Mouse (Mus musculus): Measurements from ENCODE around the gene Reg3d. TPM values are rescaled to one million over a fixed set of nuclear protein-coding genes. Genes with fewer than 3 reads are reported as not detected.

Reg3d gene
- total and polyA plus RNA-seq, 3 experiments: not detected

- ATAC-seq (ENCODE audit: extremely low read depth, insufficient number of reproducible peaks, low FRiP score, poor library complexity, severe bottlenecking) (no peak), DNase-seq (ENCODE audit: low spot score) (no peak)
- Histone ChIP-seq H3K4me3 (ENCODE audit: low read depth, low read length) (no peak overlapping the region), H3K9me3 (replicated peaks) (no peaks in the 10 kb centered on the region), H3K4me1 (ENCODE audit: insufficient read depth, low read depth, low read length) (no peaks in the 10 kb centered on the region), H3K27me3 (ENCODE audit: insufficient read depth, low read length) (no peaks in the 10 kb centered on the region), H3K36me3 (replicated peaks) (no peaks in the 10 kb centered on the region)
- TF ChIP-seq TAL1 (conservative IDR thresholded peaks at IDR 0.05; ENCODE audit: low read depth, low read length): no peak
These were observed 16.6 kb downstream of the Reg3d start for GRCm38 (mm10) chr6:78361971-78362563.

GRCm38 (mm10) chr6:78341689-78342088 is 37.0 kb downstream of the Reg3d start:
- H3K36me3 ChIP-seq (replicated peaks): no peaks in the 10 kb centered on the region

GRCm38 (mm10) chr6:78340296-78340695 is 38.4 kb downstream of the Reg3d start:
- Histone ChIP-seq H3K36me3 (replicated peaks) (no peaks in the 10 kb centered on the region), H3K4me3 (ENCODE audit: low read depth, low read length) (no peak overlapping the region), H3K9me3 (replicated peaks) (no peaks in the 10 kb centered on the region), H3K27me3 (ENCODE audit: insufficient read depth, low read length) (no peaks in the 10 kb centered on the region), H3K4me1 (ENCODE audit: insufficient read depth, low read depth, low read length) (no peaks in the 10 kb centered on the region)
- TF ChIP-seq POLR2AphosphoS5 (IDR thresholded peaks at IDR 0.05; ENCODE audit: insufficient replicate concordance, low read depth, low read length) (no peak), GATA1 (IDR thresholded peaks at IDR 0.05; ENCODE audit: borderline replicate concordance, low read length) (no peak), TAL1 (conservative IDR thresholded peaks at IDR 0.05; ENCODE audit: low read depth, low read length) (no peak), CTCF (IDR thresholded peaks at IDR 0.05; ENCODE audit: low read depth, low read length) (no peak), GATA2 (IDR thresholded peaks at IDR 0.05; ENCODE audit: borderline replicate concordance, low read depth, low read length) (no peak)
- no peak for DNase-seq (ENCODE audit: low spot score)
- ATAC-seq (ENCODE audit: extremely low read depth, insufficient number of reproducible peaks, low FRiP score, poor library complexity, severe bottlenecking): no peak

More at GRCm38 (mm10) chr6:78341689-78342088, 37.0 kb downstream of the Reg3d start:
- H3K9me3 ChIP-seq (replicated peaks): no peaks in the 10 kb centered on the region
- no peak overlapping the region for H3K4me3 ChIP-seq (ENCODE audit: low read depth, low read length)
- H3K4me1 ChIP-seq (ENCODE audit: insufficient read depth, low read depth, low read length): no peaks in the 10 kb centered on the region
- TF ChIP-seq GATA2 (IDR thresholded peaks at IDR 0.05; ENCODE audit: borderline replicate concordance, low read depth, low read length) (no peak), TAL1 (conservative IDR thresholded peaks at IDR 0.05; ENCODE audit: low read depth, low read length) (no peak), CTCF (IDR thresholded peaks at IDR 0.05; ENCODE audit: low read depth, low read length) (no peak), GATA1 (IDR thresholded peaks at IDR 0.05; ENCODE audit: borderline replicate concordance, low read length) (no peak)
- no peaks in the 10 kb centered on the region for H3K27me3 ChIP-seq (ENCODE audit: insufficient read depth, low read length)
- ATAC-seq (ENCODE audit: extremely low read depth, insufficient number of reproducible peaks, low FRiP score, poor library complexity, severe bottlenecking) (no peak), DNase-seq (ENCODE audit: low spot score) (no peak)

GRCm38 (mm10) chr6:78331919-78332569 is 46.6 kb downstream of the Reg3d start:
- no peak for DNase-seq (ENCODE audit: low spot score)
- no peak for ATAC-seq (ENCODE audit: extremely low read depth, insufficient number of reproducible peaks, low FRiP score, poor library complexity, severe bottlenecking)
- TF ChIP-seq TAL1 (conservative IDR thresholded peaks at IDR 0.05; ENCODE audit: low read depth, low read length) (no peak), CTCF (IDR thresholded peaks at IDR 0.05; ENCODE audit: low read depth, low read length) (no peak), GATA2 (IDR thresholded peaks at IDR 0.05; ENCODE audit: borderline replicate concordance, low read depth, low read length) (no peak), POLR2AphosphoS5 (IDR thresholded peaks at IDR 0.05; ENCODE audit: insufficient replicate concordance, low read depth, low read length) (no peak), GATA1 (IDR thresholded peaks at IDR 0.05; ENCODE audit: borderline replicate concordance, low read length) (no peak)
- H3K9me3 ChIP-seq (replicated peaks): no peaks in the 10 kb centered on the region
- no peaks in the 10 kb centered on the region for H3K27me3 ChIP-seq (ENCODE audit: insufficient read depth, low read length)
- H3K4me3 ChIP-seq (ENCODE audit: low read depth, low read length): no peak overlapping the region
- H3K36me3 ChIP-seq (replicated peaks): no peaks in the 10 kb centered on the region
- no peaks in the 10 kb centered on the region for H3K4me1 ChIP-seq (ENCODE audit: insufficient read depth, low read depth, low read length)

GRCm38 (mm10) chr6:78329166-78329565 is 49.5 kb downstream of the Reg3d start:
- DNase-seq (ENCODE audit: low spot score): no peak
- Histone ChIP-seq H3K4me3 (ENCODE audit: low read depth, low read length) (no peak overlapping the region), H3K27me3 (ENCODE audit: insufficient read depth, low read length) (no peaks in the 10 kb centered on the region), H3K4me1 (ENCODE audit: insufficient read depth, low read depth, low read length) (no peaks in the 10 kb centered on the region), H3K9me3 (replicated peaks) (peaks cover 5% of the 10 kb centered on the region), H3K36me3 (replicated peaks) (no peaks in the 10 kb centered on the region)
- TF ChIP-seq GATA2 (IDR thresholded peaks at IDR 0.05; ENCODE audit: borderline replicate concordance, low read depth, low read length) (no peak), CTCF (IDR thresholded peaks at IDR 0.05; ENCODE audit: low read depth, low read length) (no peak), POLR2AphosphoS5 (IDR thresholded peaks at IDR 0.05; ENCODE audit: insufficient replicate concordance, low read depth, low read length) (no peak), GATA1 (IDR thresholded peaks at IDR 0.05; ENCODE audit: borderline replicate concordance, low read length) (no peak), TAL1 (conservative IDR thresholded peaks at IDR 0.05; ENCODE audit: low read depth, low read length) (no peak)
- ATAC-seq (ENCODE audit: extremely low read depth, insufficient number of reproducible peaks, low FRiP score, poor library complexity, severe bottlenecking): no peak

- no peaks in the 10 kb centered on the region for H3K27me3 ChIP-seq (ENCODE audit: insufficient read depth, low read length)
- H3K4me1 ChIP-seq (ENCODE audit: insufficient read depth, low read depth, low read length): no peaks in the 10 kb centered on the region
- no peak overlapping the region for H3K4me3 ChIP-seq (ENCODE audit: low read depth, low read length)
- no peak for DNase-seq (ENCODE audit: low spot score)
- no peak for TF ChIP-seq GATA2 (IDR thresholded peaks at IDR 0.05; ENCODE audit: borderline replicate concordance, low read depth, low read length)
- H3K9me3 ChIP-seq (replicated peaks): peaks cover 5% of the 10 kb centered on the region
- ATAC-seq (ENCODE audit: extremely low read depth, insufficient number of reproducible peaks, low FRiP score, poor library complexity, severe bottlenecking): no peak
- H3K36me3 ChIP-seq (replicated peaks): no peaks in the 10 kb centered on the region
These were observed 50.9 kb downstream of the Reg3d start for GRCm38 (mm10) chr6:78327798-78328197.

Other genes starting within 250 kb of the Reg3d start
- not detected in 2 replicates for gene Reg3b, start 8.2 kb downstream of the Reg3d start, total RNA-seq (2014; fragmentation: Nextera tagmentation)
- gene Reg3b, start 8.2 kb downstream of the Reg3d start, total RNA-seq (2017): not detected in 2 replicates
- gene Reg3b, start 8.2 kb downstream of the Reg3d start, polyA plus RNA-seq (2012): not detected in 2 replicates
- not detected in 2 replicates for gene Reg3a, start 1.8 kb upstream of the Reg3d start, total RNA-seq (2014; fragmentation: Nextera tagmentation)
- not detected in 2 replicates for gene Reg3a, start 1.8 kb upstream of the Reg3d start, total RNA-seq (2017)
- not detected in 2 replicates for gene Reg3a, start 1.8 kb upstream of the Reg3d start, polyA plus RNA-seq (2012)
- gene Reg2, start 16.8 kb upstream of the Reg3d start, total RNA-seq (2014; fragmentation: Nextera tagmentation): not detected in 2 replicates
- not detected in 2 replicates for gene Reg2, start 16.8 kb upstream of the Reg3d start, total RNA-seq (2017)
- gene Reg2, start 16.8 kb upstream of the Reg3d start, polyA plus RNA-seq (2012): not detected in 2 replicates
- gene Reg1, start 43.8 kb upstream of the Reg3d start, total RNA-seq (2014; fragmentation: Nextera tagmentation): not detected in 2 replicates
- gene Reg1, start 43.8 kb upstream of the Reg3d start, total RNA-seq (2017): not detected in 2 replicates
- gene Reg1, start 43.8 kb upstream of the Reg3d start, polyA plus RNA-seq (2012): not detected in 2 replicates
- not detected in 2 replicates for gene Reg3g, start 90.0 kb upstream of the Reg3d start, total RNA-seq (2014; fragmentation: Nextera tagmentation)
- gene Reg3g, start 90.0 kb upstream of the Reg3d start, total RNA-seq (2017): 0.12 TPM in 1 of 2 replicates, not detected in the other
- not detected in 2 replicates for gene Reg3g, start 90.0 kb upstream of the Reg3d start, polyA plus RNA-seq (2012)